8 mouse cellular contexts compared by ENCODE assay signal in genomic region chr7:140137135-140138020, GRCm38 (mm10). TPM values are rescaled to one million over a fixed set of nuclear protein-coding genes. Genes with fewer than 3 reads are reported as not detected.
DNase-seq lines count a peak whose midpoint lies in the region; ATAC-seq and TF ChIP-seq lines count a peak whose summit lies in the region.

Gene Mtg1, plus strand, starts transcription at chr7:140137564.

- H3K9me3 ChIP-seq in CH12.LX (replicated peaks; ENCODE audit: low read length): no peaks in the 10 kb centered on the region
- H3K9me3 ChIP-seq in forebrain, embryonic 12.5 days: no peaks in the 10 kb centered on the region
- no peaks in the 10 kb centered on the region for H3K9me3 ChIP-seq in heart, postnatal 0 days (replicated peaks; ENCODE audit: control insufficient read depth, low read length)
- H3K9me3 ChIP-seq in liver, embryonic 16.5 days (replicated peaks; ENCODE audit: control insufficient read depth, low read length): no peaks in the 10 kb centered on the region
- no peaks in the 10 kb centered on the region for H3K9me3 ChIP-seq in neural tube, embryonic 13.5 days

- in situ Hi-C loops in CH12.LX (cut with MboI; ENCODE audit: low pct_ligation_motif_present, low pct_unique_long_range_greater_than_20kb, low sequenced_read_pairs): loop anchor here (5.0 to 10.0 kb wide), 3 partner anchors 40 to 223 kb away; partner anchors contain the start of gene Adam8

- TF ChIP-seq CTCF in CH12.LX (conservative IDR thresholded peaks at IDR 0.05 in 1 of 2, IDR thresholded peaks at IDR 0.05 in 1 of 2; ENCODE audit: low read depth in 2 of 2, low read length in 2 of 2): no peak
- no peak for TF ChIP-seq CTCF in heart, postnatal 0 days (IDR thresholded peaks at IDR 0.05; ENCODE audit: low read depth)
- no peak for TF ChIP-seq CTCF in testis, adult 2 months (IDR thresholded peaks at IDR 0.05; ENCODE audit: control insufficient read depth, insufficient read depth, insufficient replicate concordance, low read depth, low read length)

- H3K27me3 ChIP-seq in CH12.LX (replicated peaks): no peaks in the 10 kb centered on the region
- no peaks in the 10 kb centered on the region for H3K27me3 ChIP-seq in forebrain, embryonic 12.5 days
- H3K27me3 ChIP-seq in heart, postnatal 0 days (ENCODE audit: control insufficient read depth, insufficient read depth, low read length): no peaks in the 10 kb centered on the region
- no peaks in the 10 kb centered on the region for H3K27me3 ChIP-seq in liver, embryonic 16.5 days (ENCODE audit: control insufficient read depth, insufficient read depth, low read depth, low read length)
- H3K27me3 ChIP-seq in neural tube, embryonic 13.5 days: no peaks in the 10 kb centered on the region
- H3K27me3 ChIP-seq in testis, adult 2 months (ENCODE audit: control insufficient read depth, insufficient read depth, low read length): no peaks in the 10 kb centered on the region

- H3K79me2 ChIP-seq in CH12.LX (replicated peaks; ENCODE audit: control insufficient read depth, extremely low read depth, insufficient read depth, poor library complexity, severe bottlenecking): no peaks in the 10 kb centered on the region

- WGBS in forebrain, embryonic 12.5 days: 2% methylated on average over 39 of the region's 39 CpGs
- WGBS in heart, postnatal 0 days: 2% methylated on average over 39 of the region's 39 CpGs
- WGBS in liver, embryonic 16.5 days (ENCODE audit: insufficient replicate concordance): 2% methylated on average over 39 of the region's 39 CpGs
- 2% methylated on average over 39 of the region's 39 CpGs for WGBS in neural tube, embryonic 13.5 days

- no peak for TF ChIP-seq EP300 in CH12.LX (IDR thresholded peaks at IDR 0.05; ENCODE audit: low read length)
- TF ChIP-seq EP300 in heart, postnatal 0 days (IDR thresholded peaks at IDR 0.05; ENCODE audit: low read depth): peak; percentile 45; the same call in 1 of the 2 replicates

- no peak for TF ChIP-seq RAD21 in CH12.LX (IDR thresholded peaks at IDR 0.05; ENCODE audit: low read depth, low read length)

- H3K9ac ChIP-seq in CH12.LX (ENCODE audit: insufficient read depth, low read depth): peak within 1 kb of the TSS; percentile 93
- peak within 1 kb of the TSS; percentile 84 for H3K9ac ChIP-seq in forebrain, embryonic 12.5 days
- peak within 1 kb of the TSS; percentile 72 for H3K9ac ChIP-seq in heart, postnatal 0 days (replicated peaks; ENCODE audit: low read depth, low read length)
- peak within 1 kb of the TSS; percentile 90 for H3K9ac ChIP-seq in liver, embryonic 16.5 days (ENCODE audit: low read depth, low read length)
- peak within 1 kb of the TSS; percentile 87 for H3K9ac ChIP-seq in neural tube, embryonic 13.5 days

- peak within 1 kb of the TSS; percentile 65 for H3K4me2 ChIP-seq in CH12.LX (ENCODE audit: insufficient read depth, low read depth, poor library complexity, severe bottlenecking)
- H3K4me2 ChIP-seq in forebrain, embryonic 12.5 days: peak within 1 kb of the TSS; percentile 89
- H3K4me2 ChIP-seq in heart, postnatal 0 days (ENCODE audit: low read depth, low read length): peak within 1 kb of the TSS; percentile 95
- H3K4me2 ChIP-seq in liver, embryonic 16.5 days (ENCODE audit: low read depth, low read length): peak within 1 kb of the TSS; percentile 92
- peak within 1 kb of the TSS; percentile 79 for H3K4me2 ChIP-seq in neural tube, embryonic 13.5 days

- H3K36me3 ChIP-seq in CH12.LX (replicated peaks in 1 of 2; ENCODE audit: control insufficient read depth in 1 of 2, insufficient read depth in 1 of 2, low read length in 1 of 2): peaks cover 12 to 55% of the 10 kb centered on the region in 2 experiments
- no peaks in the 10 kb centered on the region for H3K36me3 ChIP-seq in forebrain, embryonic 12.5 days (replicated peaks)
- no peaks in the 10 kb centered on the region for H3K36me3 ChIP-seq in heart, postnatal 0 days (replicated peaks; ENCODE audit: control insufficient read depth, insufficient read depth, low read length)
- H3K36me3 ChIP-seq in liver, embryonic 16.5 days (ENCODE audit: control insufficient read depth, insufficient read depth): no peaks in the 10 kb centered on the region
- H3K36me3 ChIP-seq in neural tube, embryonic 13.5 days: no peaks in the 10 kb centered on the region
- no peaks in the 10 kb centered on the region for H3K36me3 ChIP-seq in testis, adult 2 months (ENCODE audit: control insufficient read depth, insufficient read depth, low read length)

- TF ChIP-seq POLR2A in CH12.LX (IDR thresholded peaks at IDR 0.05; ENCODE audit: low read depth, low read length): peak; percentile 93
- TF ChIP-seq POLR2A in testis, adult 2 months (IDR thresholded peaks at IDR 0.05; ENCODE audit: control insufficient read depth, low read depth, low read length): peak; percentile 80

- H3K4me3 ChIP-seq in CH12.LX (replicated peaks in 1 of 3; ENCODE audit: low read depth in 2 of 3, low read length in 2 of 3, poor library complexity in 1 of 3): peak within 1 kb of the TSS; percentile 55 to 98 (median 94)
- peak within 1 kb of the TSS; percentile 68 for H3K4me3 ChIP-seq in forebrain, embryonic 12.5 days (replicated peaks)
- H3K4me3 ChIP-seq in heart, postnatal 0 days (ENCODE audit: low read depth, low read length): peak within 1 kb of the TSS; percentile 83
- peak within 1 kb of the TSS; percentile 91 for H3K4me3 ChIP-seq in liver, embryonic 16.5 days (ENCODE audit: low read depth, low read length)
- peak within 1 kb of the TSS; percentile 73 for H3K4me3 ChIP-seq in neural tube, embryonic 13.5 days
- peak within 1 kb of the TSS; percentile 95 for H3K4me3 ChIP-seq in testis, adult 2 months (ENCODE audit: control insufficient read depth, low read depth, low read length)

- DNase-seq in CH12.LX (ENCODE audit: extremely low read depth): peak; percentile 95
- DNase-seq in c-Kit-positive CD71-positive TER-119-negative erythroid progenitor cells, embryonic 14.5 days (ENCODE audit: low read depth): peak; percentile 89
- DNase-seq in heart, postnatal 0 days (ENCODE audit: low spot score): peak; percentile 89
- peak; percentile 96 to 98 for DNase-seq in kidney, postnatal 4 days

- peak within 1 kb of the TSS; percentile 47 for H3K27ac ChIP-seq in CH12.LX (ENCODE audit: insufficient read depth, low read depth)
- peak within 1 kb of the TSS; percentile 63 for H3K27ac ChIP-seq in forebrain, embryonic 12.5 days
- peak within 1 kb of the TSS; percentile 84 for H3K27ac ChIP-seq in heart, postnatal 0 days (ENCODE audit: low read depth)
- H3K27ac ChIP-seq in liver, embryonic 16.5 days (ENCODE audit: low read length): peak within 1 kb of the TSS; percentile 79
- peak within 1 kb of the TSS; percentile 83 for H3K27ac ChIP-seq in neural tube, embryonic 13.5 days (replicated peaks)
- peak within 1 kb of the TSS; percentile 19 for H3K27ac ChIP-seq in testis, adult 2 months (ENCODE audit: control insufficient read depth, insufficient read depth, low read depth, low read length)

- dilution Hi-C loops in CH12.LX (cut with MboI; ENCODE audit: extremely low pct_ligation_motif_present, extremely low pct_unique_long_range_greater_than_20kb, low sequenced_read_pairs): no loop called here

- H3K4me1 ChIP-seq in CH12.LX (ENCODE audit: control insufficient read depth in 1 of 2, insufficient read depth in 2 of 2): peaks cover 0 to 22% of the 10 kb centered on the region in 2 experiments; a peak in 1 of 4 replicates
- H3K4me1 ChIP-seq in forebrain, embryonic 12.5 days: peaks cover 7% of the 10 kb centered on the region
- H3K4me1 ChIP-seq in heart, postnatal 0 days (ENCODE audit: control insufficient read depth, insufficient read depth): peaks cover 7% of the 10 kb centered on the region
- peaks cover 8% of the 10 kb centered on the region for H3K4me1 ChIP-seq in liver, embryonic 16.5 days (ENCODE audit: control insufficient read depth, low read depth, low read length)
- peaks cover 14% of the 10 kb centered on the region for H3K4me1 ChIP-seq in neural tube, embryonic 13.5 days (replicated peaks)
- H3K4me1 ChIP-seq in testis, adult 2 months (ENCODE audit: control insufficient read depth, insufficient read depth, low read length): peaks cover 7% of the 10 kb centered on the region

- peak; percentile 98 for ATAC-seq in forebrain, embryonic 12.5 days (ENCODE audit: low FRiP score)
- peak; percentile 98 for ATAC-seq in heart, postnatal 0 days (ENCODE audit: insufficient read depth, low read depth)
- ATAC-seq in liver, embryonic 16.5 days (ENCODE audit: low read depth): peak; percentile 98
- peak; percentile 98 for ATAC-seq in neural tube, embryonic 13.5 days (ENCODE audit: low read depth)

TF ChIP-seq in CH12.LX, 34 proteins besides CTCF, POLR2A, EP300 and RAD21 (continues in another document):
- TF ChIP-seq UBTF (IDR thresholded peaks at IDR 0.05; ENCODE audit: low read depth, low read length) (no peak; the same call in 1 of the 2 replicates), ZNF384 (IDR thresholded peaks at IDR 0.05; ENCODE audit: low read depth, low read length) (no peak), CHD2 (IDR thresholded peaks at IDR 0.05; ENCODE audit: low read length) (no peak), KAT2A (IDR thresholded peaks at IDR 0.05; ENCODE audit: insufficient replicate concordance, low read length) (peak; percentile 86; the same call in 1 of the 2 replicates), MYC (IDR thresholded peaks at IDR 0.05; ENCODE audit: low read depth, low read length) (peak; percentile 98), MEF2A (IDR thresholded peaks at IDR 0.05; ENCODE audit: borderline replicate concordance, low read depth, low read length) (peak; percentile 85), NRF1 (IDR thresholded peaks at IDR 0.05; ENCODE audit: low read depth, low read length) (peak; percentile 93), MAFK (IDR thresholded peaks at IDR 0.05; ENCODE audit: insufficient replicate concordance, low read length) (no peak), MXI1 (IDR thresholded peaks at IDR 0.05; ENCODE audit: low read depth, low read length) (peak; percentile 98), SMC3 (IDR thresholded peaks at IDR 0.05; ENCODE audit: low read depth, low read length) (no peak), USF1 (IDR thresholded peaks at IDR 0.05; ENCODE audit: low read depth, low read length) (peak; percentile 9; the same call in 1 of the 2 replicates), E2F4 (IDR thresholded peaks at IDR 0.05; ENCODE audit: insufficient replicate concordance, low read depth, low read length) (no peak), ZC3H11A (IDR thresholded peaks at IDR 0.05; ENCODE audit: low read depth, low read length) (no peak)

RNA-seq across cellular contexts. Expression of gene Mtg1, which starts in this region (rescaled TPM):
- 19.3 and 26.6 TPM in 2 replicates for total RNA-seq in CH12.LX (2012; rRNA removed)
- 20.7 and 29.4 TPM in 2 replicates for total RNA-seq in CH12.LX (2014; rRNA removed)
- polyA plus RNA-seq in CH12.LX (2012; ENCODE audit: insufficient read length, low read depth): 39.6 and 39.8 TPM in 2 replicates
- polyA plus RNA-seq in forebrain, embryonic 12.5 days (2016; fragmentation: Nextera tagmentation; extraction: Ambion mirVana): 28.2 and 28.9 TPM in 2 replicates
- total RNA-seq in heart, postnatal 0 days (2014; rRNA removed; ENCODE audit: low replicate concordance): 9.2 and 53.7 TPM in 2 replicates
- 31.2 and 33.1 TPM in 2 replicates for polyA plus RNA-seq in heart, postnatal 0 days (2015; fragmentation: Nextera tagmentation; extraction: Ambion mirVana)
- polyA plus RNA-seq in liver, embryonic 16.5 days (2015; fragmentation: Nextera tagmentation; extraction: Ambion mirVana): 13.0 and 13.1 TPM in 2 replicates
- polyA plus RNA-seq in neural tube, embryonic 13.5 days (2015; fragmentation: Nextera tagmentation; extraction: Ambion mirVana): 28.2 and 31.7 TPM in 2 replicates
- polyA plus RNA-seq in testis, adult 2 months (2012; rRNA removed): 10.7 and 11.3 TPM in 2 replicates

Comparison
In these comparisons a context has a peak if more than half of its experiments do, and no peak if none do; other contexts are left out.
1. Peak in every context shown above with its lines: DNase-seq, ATAC-seq, H3K4me3 ChIP-seq and H3K27ac ChIP-seq.
2. H3K27ac ChIP-seq: peak in every context shown above with its lines; median percentile 84 in heart, postnatal 0 days; 83 in neural tube, embryonic 13.5 days; 79 in liver, embryonic 16.5 days; 63 in forebrain, embryonic 12.5 days; 47 in CH12.LX; 19 in testis, adult 2 months.